Mouse (Mus musculus): ENCODE measurements around the gene Aurkc. TPM values are rescaled to one million over a fixed set of nuclear protein-coding genes. Genes with fewer than 3 reads are reported as not detected.

Aurkc gene
- polyA plus RNA-seq (2017; shearing (Covaris generic)) = not detected

DNA sequence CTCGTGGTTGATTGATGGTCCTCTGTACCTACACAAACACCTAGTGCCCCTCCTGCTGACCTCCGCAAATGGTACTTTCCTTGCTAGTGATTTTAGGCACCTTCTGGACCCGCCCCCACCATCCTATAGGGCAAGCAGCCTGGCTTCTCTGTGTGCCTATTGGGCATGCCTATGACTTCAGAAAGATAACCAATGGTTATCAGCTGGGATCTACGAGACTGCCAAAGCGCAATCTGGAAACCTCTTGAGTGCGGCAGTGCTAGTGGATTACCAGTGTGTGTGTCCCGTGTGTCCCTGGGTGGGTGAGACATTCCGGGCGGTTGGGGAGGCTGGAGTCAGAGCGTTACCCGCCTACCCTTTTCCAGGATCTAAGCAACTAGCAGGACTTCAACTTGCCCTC, at the start of gene Aurkc:
Gene Aurkc, plus strand, starts transcription at position 50 of the 400 bp plus-strand sequence.

Other genes starting within 250 kb of the Aurkc start
- gene Zfp954, start 126.2 kb downstream of the Aurkc start, polyA plus RNA-seq (2017; shearing (Covaris generic)) = 45.0 TPM
- gene Zfp773, start 141.5 kb downstream of the Aurkc start, polyA plus RNA-seq (2017; shearing (Covaris generic)) = 15.4 TPM
- 5.6 TPM for gene Zfp418, start 176.0 kb downstream of the Aurkc start, polyA plus RNA-seq (2017; shearing (Covaris generic))
- gene Zfp772, start 214.7 kb downstream of the Aurkc start, polyA plus RNA-seq (2017; shearing (Covaris generic)) = 5.2 TPM